Mouse (Mus musculus): ENCODE data around the gene Bcl2l11. TPM values are rescaled to one million over a fixed set of nuclear protein-coding genes. Genes with fewer than 3 reads are reported as not detected.

Gene Bcl2l11
- polyA plus RNA-seq, 1 experiment = 4.0 TPM

GRCm38 (mm10) chr2:128127691-128128292 is 2.0 kb downstream of the Bcl2l11 start:
- Histone ChIP-seq H3K79me2 (ENCODE audit: control insufficient read depth, insufficient read depth) (peaks cover 13% of the 10 kb centered on the region), H3K36me3 (ENCODE audit: control insufficient read depth, insufficient read depth) (peaks cover 22% of the 10 kb centered on the region), H3K4me3 (ENCODE audit: insufficient read depth, poor library complexity, severe bottlenecking) (peak overlapping the region; percentile 64), H3K79me3 (ENCODE audit: low read depth) (no peaks in the 10 kb centered on the region), H3ac (ENCODE audit: control insufficient read depth, insufficient read length, low read depth) (peak overlapping the region; percentile 83), H3K27me3 (ENCODE audit: control insufficient read depth, insufficient read depth, insufficient read length) (no peaks in the 10 kb centered on the region)
- no peak for TF ChIP-seq MYOG (IDR thresholded peaks at IDR 0.05; ENCODE audit: control insufficient read depth, extremely low read depth, insufficient read length)
- no peak for TF ChIP-seq CEBPB (IDR thresholded peaks at IDR 0.05; ENCODE audit: low read depth)
- no peak for TF ChIP-seq CTCF (IDR thresholded peaks at IDR 0.05; ENCODE audit: control insufficient read depth, insufficient read depth, insufficient read length)
- TF ChIP-seq USF1 (IDR thresholded peaks at IDR 0.05; ENCODE audit: low read depth) = no peak
- TF ChIP-seq FOSL1 (IDR thresholded peaks at IDR 0.05; ENCODE audit: insufficient read depth, low read length, poor library complexity, severe bottlenecking) = no peak
- TF ChIP-seq MAX (IDR thresholded peaks at IDR 0.05) = no peak

- Histone ChIP-seq H3K4me3 (ENCODE audit: insufficient read depth, poor library complexity, severe bottlenecking) (peak overlapping the region; percentile 64), H3K79me2 (ENCODE audit: control insufficient read depth, insufficient read depth) (peaks cover 13% of the 10 kb centered on the region), H3K36me3 (ENCODE audit: control insufficient read depth, insufficient read depth) (peaks cover 22% of the 10 kb centered on the region), H3ac (ENCODE audit: control insufficient read depth, insufficient read length, low read depth) (no peak overlapping the region), H3K79me3 (ENCODE audit: low read depth) (no peaks in the 10 kb centered on the region), H3K27me3 (ENCODE audit: control insufficient read depth, insufficient read depth, insufficient read length) (no peaks in the 10 kb centered on the region)
- TF ChIP-seq USF1 (IDR thresholded peaks at IDR 0.05; ENCODE audit: low read depth) (no peak), CTCF (IDR thresholded peaks at IDR 0.05; ENCODE audit: control insufficient read depth, insufficient read depth, insufficient read length) (no peak), MAX (IDR thresholded peaks at IDR 0.05) (no peak), MYOG (IDR thresholded peaks at IDR 0.05; ENCODE audit: control insufficient read depth, extremely low read depth, insufficient read length) (no peak), FOSL1 (IDR thresholded peaks at IDR 0.05; ENCODE audit: insufficient read depth, low read length, poor library complexity, severe bottlenecking) (no peak), CEBPB (IDR thresholded peaks at IDR 0.05; ENCODE audit: low read depth) (no peak), MYOD1 (IDR thresholded peaks at IDR 0.05; ENCODE audit: control insufficient read depth, insufficient read length, low read depth) (no peak)
Measured at GRCm38 (mm10) chr2:128128532-128128931, 2.7 kb downstream of the Bcl2l11 start.

DNA sequence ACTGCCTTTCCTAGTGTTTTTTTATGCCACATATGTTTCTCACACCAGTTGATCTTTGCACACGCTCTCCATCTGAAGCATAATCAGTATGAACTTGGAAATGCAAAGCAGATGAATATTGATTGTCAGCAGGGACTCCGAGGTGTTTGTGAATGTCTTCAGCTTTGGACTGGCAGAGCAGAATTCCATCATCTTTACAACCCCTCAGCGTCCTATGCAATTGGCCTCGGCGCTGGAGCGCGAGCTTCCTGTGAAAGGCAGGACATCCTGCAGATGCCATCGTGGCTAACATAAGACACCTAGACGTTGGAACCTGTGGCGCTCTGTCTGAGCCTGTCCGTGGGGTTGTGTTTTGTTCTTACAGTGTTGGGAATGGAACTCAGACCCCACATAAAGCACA is 5.7 kb downstream of the Bcl2l11 start:
- no peaks in the 10 kb centered on the region for H3K79me3 ChIP-seq (ENCODE audit: low read depth)
- H3K79me2 ChIP-seq (ENCODE audit: control insufficient read depth, insufficient read depth) = peaks cover 10% of the 10 kb centered on the region
- TF ChIP-seq MYOD1 (IDR thresholded peaks at IDR 0.05; ENCODE audit: control insufficient read depth, insufficient read length, low read depth) (no peak), USF1 (IDR thresholded peaks at IDR 0.05; ENCODE audit: low read depth) (no peak), CEBPB (IDR thresholded peaks at IDR 0.05; ENCODE audit: low read depth) (no peak), FOSL1 (IDR thresholded peaks at IDR 0.05; ENCODE audit: insufficient read depth, low read length, poor library complexity, severe bottlenecking) (no peak), MAX (IDR thresholded peaks at IDR 0.05) (no peak), MYOG (IDR thresholded peaks at IDR 0.05; ENCODE audit: control insufficient read depth, extremely low read depth, insufficient read length) (no peak), CTCF (IDR thresholded peaks at IDR 0.05; ENCODE audit: control insufficient read depth, insufficient read depth, insufficient read length) (no peak)
- no peaks in the 10 kb centered on the region for H3K27me3 ChIP-seq (ENCODE audit: control insufficient read depth, insufficient read depth, insufficient read length)
- peaks cover 32% of the 10 kb centered on the region for H3K36me3 ChIP-seq (ENCODE audit: control insufficient read depth, insufficient read depth)
- no peak overlapping the region for H3K4me3 ChIP-seq (ENCODE audit: insufficient read depth, poor library complexity, severe bottlenecking)
- no peak overlapping the region for H3ac ChIP-seq (ENCODE audit: control insufficient read depth, insufficient read length, low read depth)

GRCm38 (mm10) chr2:128132635-128133034 is 6.8 kb downstream of the Bcl2l11 start:
- H3K4me3 ChIP-seq (ENCODE audit: insufficient read depth, poor library complexity, severe bottlenecking) = no peak overlapping the region

DNA sequence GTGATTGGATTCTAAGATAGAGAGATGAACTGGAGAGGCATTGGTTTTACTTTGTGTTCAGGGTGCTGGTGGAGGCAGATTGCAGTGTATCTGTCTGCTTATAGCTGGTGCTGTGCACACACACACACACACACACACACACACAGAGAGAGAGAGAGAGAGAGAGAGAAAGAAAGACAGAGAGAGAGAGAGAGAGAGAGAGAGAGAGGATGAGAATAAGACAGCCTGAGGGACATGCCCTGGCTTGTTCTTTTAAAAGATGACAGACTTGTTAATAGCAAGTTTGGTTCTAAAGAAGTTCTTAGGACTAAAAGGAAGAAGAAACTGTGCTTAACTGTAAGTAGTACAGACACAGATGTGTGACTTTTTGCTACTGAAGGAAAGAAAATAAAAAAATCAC is 8.0 kb downstream of the Bcl2l11 start:
- H3K36me3 ChIP-seq (ENCODE audit: control insufficient read depth, insufficient read depth) = peaks cover 32% of the 10 kb centered on the region
- TF ChIP-seq MAX (IDR thresholded peaks at IDR 0.05) (no peak), MYOD1 (IDR thresholded peaks at IDR 0.05; ENCODE audit: control insufficient read depth, insufficient read length, low read depth) (no peak), MYOG (IDR thresholded peaks at IDR 0.05; ENCODE audit: control insufficient read depth, extremely low read depth, insufficient read length) (no peak), CTCF (IDR thresholded peaks at IDR 0.05; ENCODE audit: control insufficient read depth, insufficient read depth, insufficient read length) (no peak), FOSL1 (IDR thresholded peaks at IDR 0.05; ENCODE audit: insufficient read depth, low read length, poor library complexity, severe bottlenecking) (no peak), CEBPB (IDR thresholded peaks at IDR 0.05; ENCODE audit: low read depth) (no peak), USF1 (IDR thresholded peaks at IDR 0.05; ENCODE audit: low read depth) (no peak)

More at GRCm38 (mm10) chr2:128132635-128133034, 6.8 kb downstream of the Bcl2l11 start:
- Histone ChIP-seq H3K36me3 (ENCODE audit: control insufficient read depth, insufficient read depth) (peaks cover 32% of the 10 kb centered on the region), H3K79me3 (ENCODE audit: low read depth) (no peaks in the 10 kb centered on the region), H3K27me3 (ENCODE audit: control insufficient read depth, insufficient read depth, insufficient read length) (no peaks in the 10 kb centered on the region), H3K79me2 (ENCODE audit: control insufficient read depth, insufficient read depth) (peaks cover 4% of the 10 kb centered on the region), H3ac (ENCODE audit: control insufficient read depth, insufficient read length, low read depth) (no peak overlapping the region)
- TF ChIP-seq MAX (IDR thresholded peaks at IDR 0.05) = no peak

GRCm38 (mm10) chr2:128134474-128134873 is 8.6 kb downstream of the Bcl2l11 start:
- TF ChIP-seq FOSL1 (IDR thresholded peaks at IDR 0.05; ENCODE audit: insufficient read depth, low read length, poor library complexity, severe bottlenecking) (no peak), CEBPB (IDR thresholded peaks at IDR 0.05; ENCODE audit: low read depth) (no peak), MYOD1 (IDR thresholded peaks at IDR 0.05; ENCODE audit: control insufficient read depth, insufficient read length, low read depth) (no peak), CTCF (IDR thresholded peaks at IDR 0.05; ENCODE audit: control insufficient read depth, insufficient read depth, insufficient read length) (no peak)
- peaks cover 31% of the 10 kb centered on the region for H3K36me3 ChIP-seq (ENCODE audit: control insufficient read depth, insufficient read depth)
- no peaks in the 10 kb centered on the region for H3K79me2 ChIP-seq (ENCODE audit: control insufficient read depth, insufficient read depth)
- no peaks in the 10 kb centered on the region for H3K27me3 ChIP-seq (ENCODE audit: control insufficient read depth, insufficient read depth, insufficient read length)
- no peak overlapping the region for H3K4me3 ChIP-seq (ENCODE audit: insufficient read depth, poor library complexity, severe bottlenecking)
- H3ac ChIP-seq (ENCODE audit: control insufficient read depth, insufficient read length, low read depth) = no peak overlapping the region
- H3K79me3 ChIP-seq (ENCODE audit: low read depth) = peaks cover 2% of the 10 kb centered on the region

More for the DNA sequence above, 8.0 kb downstream of the Bcl2l11 start:
- no peaks in the 10 kb centered on the region for H3K79me2 ChIP-seq (ENCODE audit: control insufficient read depth, insufficient read depth)
- no peak overlapping the region for H3K4me3 ChIP-seq (ENCODE audit: insufficient read depth, poor library complexity, severe bottlenecking)
- peaks cover 2% of the 10 kb centered on the region for H3K79me3 ChIP-seq (ENCODE audit: low read depth)
- H3ac ChIP-seq (ENCODE audit: control insufficient read depth, insufficient read length, low read depth) = no peak overlapping the region
- H3K27me3 ChIP-seq (ENCODE audit: control insufficient read depth, insufficient read depth, insufficient read length) = no peaks in the 10 kb centered on the region
